Mouse (Mus musculus) MEL (cell line): ENCODE measurements at regions not wholly inside any gene's neighbourhood (a gene's known extent, or its start where the extent isn't known, plus 50 kb on each side); places are given as distances from the start of the nearest gene placed in this dataset.

Source experiments
- BHLHE40 ChIP-seq: IDR thresholded peaks from 2 replicates; pipeline ENCODE4 v1.6.1; 2012; ENCODE audit warnings: low read depth, mild to moderate bottlenecking, inconsistent platforms, low read length, improper control_type of control experiment, borderline replicate concordance
- CHD2 ChIP-seq: IDR thresholded peaks from 2 replicates; pipeline ENCODE4 v1.6.1; 2011; ENCODE audit warnings: low read length, improper control_type of control experiment
- CTCF ChIP-seq, 3 experiments: IDR thresholded peaks in 2 of 3; conservative IDR thresholded peaks in 1 of 3; 2 replicates each; pipeline ENCODE4 v1.5.1; 2011 to 2012; ENCODE audit warnings: low read length in 3 of 3, low read depth in 2 of 3, mild to moderate bottlenecking in 2 of 3, improper control_type of control experiment in 1 of 3, inconsistent platforms in 1 of 3, mixed read lengths in 1 of 3, moderate library complexity in 1 of 3; ENCODE audit not compliant: control insufficient read depth in 1 of 3, insufficient read depth in 1 of 3, poor library complexity in 1 of 3, severe bottlenecking in 1 of 3
- ELF1 ChIP-seq: IDR thresholded peaks from 2 replicates; pipeline ENCODE4 v1.6.1; 2014; ENCODE audit warnings: low read depth, mild to moderate bottlenecking, inconsistent platforms, low read length, improper control_type of control experiment, moderate library complexity
- GATA1 ChIP-seq: IDR thresholded peaks from 2 replicates; pipeline ENCODE4 v1.6.1; 2011; ENCODE audit warnings: low read depth, low read length, improper control_type of control experiment
- HCFC1 ChIP-seq: IDR thresholded peaks from 2 replicates; pipeline ENCODE4 v1.6.1; 2012; ENCODE audit warnings: low read depth, mild to moderate bottlenecking, inconsistent platforms, low read length, improper control_type of control experiment, moderate library complexity
- MAX ChIP-seq: IDR thresholded peaks from 2 replicates; pipeline ENCODE4 v1.6.1; 2011; ENCODE audit warnings: low read length, improper control_type of control experiment
- MEF2A ChIP-seq: IDR thresholded peaks from 2 replicates; pipeline ENCODE4 v1.6.1; 2014; ENCODE audit warnings: low read depth, mild to moderate bottlenecking, inconsistent platforms, low read length, improper control_type of control experiment; ENCODE audit not compliant: poor library complexity, insufficient replicate concordance, severe bottlenecking; ENCODE audit errors: extremely low read depth
- MXI1 ChIP-seq: IDR thresholded peaks from 2 replicates; pipeline ENCODE4 v1.6.1; 2011; ENCODE audit warnings: mild to moderate bottlenecking, low read depth, low read length, improper control_type of control experiment
- MYC ChIP-seq: IDR thresholded peaks from 2 replicates; pipeline ENCODE4 v1.6.1; 2011; ENCODE audit warnings: low read depth, mild to moderate bottlenecking, low read length, improper control_type of control experiment, moderate library complexity
- POLR2A ChIP-seq, 2 experiments: IDR thresholded peaks; 2 replicates each; pipeline ENCODE4 v1.6.1; 2011 to 2012; ENCODE audit warnings: low read length in 2 of 2, mild to moderate bottlenecking in 2 of 2, control low read depth in 1 of 2, improper control_type of control experiment in 1 of 2, low read depth in 1 of 2, moderate library complexity in 1 of 2; ENCODE audit not compliant: control insufficient read depth in 1 of 2, insufficient read depth in 1 of 2, poor library complexity in 1 of 2
- RAD21 ChIP-seq: IDR thresholded peaks from 2 replicates; pipeline ENCODE4 v1.6.1; 2011; ENCODE audit warnings: mild to moderate bottlenecking, low read depth, low read length, improper control_type of control experiment
- RCOR1 ChIP-seq: IDR thresholded peaks from 2 replicates; pipeline ENCODE4 v1.6.1; 2012; ENCODE audit warnings: low read depth, mild to moderate bottlenecking, inconsistent platforms, low read length, improper control_type of control experiment
- SMC3 ChIP-seq: IDR thresholded peaks from 2 replicates; pipeline ENCODE4 v1.6.1; 2011; ENCODE audit warnings: low read depth, low read length, improper control_type of control experiment

- TF ChIP-seq CHD2 (no peak), MXI1 (no peak), RAD21 (no peak), MEF2A (no peak), CTCF (IDR thresholded peaks at IDR 0.05 in 2 of 3, conservative IDR thresholded peaks at IDR 0.05 in 1 of 3; ENCODE audit: control insufficient read depth in 1 of 3, insufficient read depth in 1 of 3, low read depth in 2 of 3, low read length in 3 of 3, poor library complexity in 1 of 3, severe bottlenecking in 1 of 3) (no peak), SMC3 (no peak), HCFC1 (no peak), MAX (no peak), GATA1 (no peak), BHLHE40 (no peak), POLR2A (IDR thresholded peaks at IDR 0.05; ENCODE audit: control insufficient read depth in 1 of 2, insufficient read depth in 1 of 2, low read depth in 1 of 2, low read length in 2 of 2, poor library complexity in 1 of 2) (no peak), MYC (no peak), RCOR1 (no peak), ELF1 (no peak)
Observed at GRCm38 (mm10) chr7:71816138-71816537, 464.9 kb upstream of the Gm10295 start.
